Mouse (Mus musculus) erythroblast, embryonic 14.5 days (primary cell): ENCODE data around the gene Gm11020.

Experiments used
- GATA1 ChIP-seq: IDR thresholded peaks from 2 replicates; pipeline ENCODE4 v1.6.1; 2012; ENCODE audit warnings: low read length, inconsistent platforms, mixed read lengths
- TAL1 ChIP-seq: IDR thresholded peaks from 3 replicates; pipeline ENCODE4 v1.6.1; 2012; ENCODE audit warnings: low read length, inconsistent platforms, mixed read lengths

GRCm38 (mm10) chr8:104340233-104341105 lies 19.1 kb downstream of the Gm11020 start:
- no peak for TF ChIP-seq GATA1
- no peak for TF ChIP-seq TAL1
